Mouse (Mus musculus) intestine, embryonic 15.5 days (tissue): ENCODE data around the gene Uspl1. TPM values are rescaled to one million over a fixed set of nuclear protein-coding genes. Genes with fewer than 3 reads are reported as not detected.
"Not testable (repeated sequence)": the region's sequence is repeated elsewhere in the genome, so short reads cannot be mapped to it uniquely, and the experiment has no call there.

Experiments used
- ATAC-seq: fragments of 200-750 bp; cut with Nextera tagmentation; 2 replicates; pipeline ENCODE4 v1.8.0; 2017; ENCODE audit warnings: moderate TSS enrichment, moderate library complexity
- H3K27ac ChIP-seq: fragments of 300-500 bp; sonication (generic); 2 replicates; pipeline ENCODE4 v1.5.1; 2015; ENCODE audit warnings: mild to moderate bottlenecking, inconsistent platforms
- H3K27me3 ChIP-seq: fragments of 300-500 bp; sonication (generic); replicated peaks from 2 replicates; pipeline ENCODE4 v1.6.1; 2015; ENCODE audit warnings: inconsistent platforms
- H3K36me3 ChIP-seq: fragments of 300-500 bp; sonication (generic); 2 replicates; pipeline ENCODE4 v1.6.1; 2015; ENCODE audit warnings: inconsistent platforms
- H3K4me1 ChIP-seq: fragments of 300-500 bp; sonication (generic); replicated peaks from 2 replicates; pipeline ENCODE4 v1.6.1; 2015; ENCODE audit warnings: inconsistent platforms
- H3K4me2 ChIP-seq: fragments of 300-500 bp; sonication (generic); replicated peaks from 2 replicates; pipeline ENCODE4 v1.6.1; 2015; ENCODE audit warnings: mild to moderate bottlenecking, inconsistent platforms
- H3K4me3 ChIP-seq: fragments of 300-500 bp; sonication (generic); replicated peaks from 2 replicates; pipeline ENCODE4 v1.5.1; 2015; ENCODE audit warnings: inconsistent platforms
- H3K9ac ChIP-seq: fragments of 300-500 bp; sonication (generic); 2 replicates; pipeline ENCODE4 v1.6.1; 2015; ENCODE audit warnings: inconsistent platforms
- H3K9me3 ChIP-seq: fragments of 300-500 bp; sonication (generic); 2 replicates; pipeline ENCODE4 v1.6.1; 2016; ENCODE audit warnings: inconsistent platforms
- WGBS: fragments of 180-500 bp; shearing (Covaris S2); methylation state at CpG from one replicate; pipeline ENCODE4 v1.1.7; 2015; 5-methylcytosine and 5-hydroxymethylcytosine counted together
- polyA plus RNA-seq: library from polyadenylated mRNA; unstranded; fragments of >200 nt; fragmentation: Nextera tagmentation; extraction: Ambion mirVana; gene quantifications from 2 replicates; pipeline ENCODE4 v1.2.1, GENCODE M21; 2015

Uspl1 gene
- 33.7 and 37.1 TPM in 2 replicates for polyA plus RNA-seq

GRCm38 (mm10) chr5:149184104-149184843 lies at the start of gene Uspl1, which contains the start of gene Hmgb1:
TSS of gene Uspl1 (plus strand) at chr5:149184350.
TSS of gene Hmgb1 (minus strand) at chr5:149184489.
- H3K27me3 ChIP-seq: no peaks in the 10 kb centered on the region
- H3K4me2 ChIP-seq: peak within 1 kb of the TSS; percentile 69
- H3K27ac ChIP-seq: peak within 1 kb of the TSS; percentile 95
- H3K36me3 ChIP-seq: peaks cover 4% of the 10 kb centered on the region
- H3K9me3 ChIP-seq: no peaks in the 10 kb centered on the region
- H3K9ac ChIP-seq: peak within 1 kb of the TSS; percentile 80
- H3K4me1 ChIP-seq: peaks cover 3% of the 10 kb centered on the region; the same call in 1 of the 2 replicates
- peak; percentile 98 for ATAC-seq
- under 1% methylated on average over 59 of the region's 59 CpGs for WGBS
- H3K4me3 ChIP-seq: peak within 1 kb of the TSS; percentile 71

DNA sequence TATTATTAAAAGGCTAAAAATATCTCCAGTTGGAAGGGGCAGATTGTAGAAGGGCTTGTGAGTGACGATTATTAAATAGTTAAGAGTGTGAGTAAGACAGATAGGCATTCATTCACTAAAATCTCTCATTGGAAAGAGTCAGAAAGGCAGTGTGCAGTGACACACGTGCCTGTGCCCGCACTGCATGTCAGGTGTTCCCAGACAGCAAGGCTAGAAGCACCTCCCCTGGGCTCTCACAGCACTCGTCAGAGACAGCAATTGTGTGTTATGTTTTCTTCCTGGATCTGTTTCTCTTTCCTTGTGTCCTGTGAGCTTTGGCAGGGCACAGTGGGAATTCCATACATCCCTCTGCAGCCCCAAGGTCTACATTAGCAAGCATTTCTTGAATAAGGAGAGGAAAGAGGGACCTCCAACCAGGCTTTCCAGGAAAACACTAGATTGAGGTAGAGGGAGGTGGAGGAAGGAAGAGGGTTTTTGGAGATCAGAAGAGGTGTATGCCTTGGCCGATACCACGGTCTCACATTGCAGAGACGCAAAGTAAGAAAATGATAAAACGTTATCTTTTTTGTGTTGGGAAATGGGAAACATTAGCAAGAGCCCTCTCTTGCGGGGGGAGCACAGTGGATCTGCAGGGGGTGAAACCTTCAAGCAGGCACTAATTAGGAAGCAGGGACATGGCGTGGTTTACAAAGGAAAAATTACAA lies 49.2 kb upstream of the Uspl1 start:
- Histone ChIP-seq H3K4me2 (no peak overlapping the region), H3K9me3 (no peaks in the 10 kb centered on the region), H3K36me3 (no peaks in the 10 kb centered on the region), H3K9ac (no peak overlapping the region), H3K27ac (no peak overlapping the region), H3K4me1 (0 out of 2 replicates have a peak, but pooled peaks cover 2% of the 10 kb centered on the region), H3K4me3 (no peak overlapping the region), H3K27me3 (no peaks in the 10 kb centered on the region)
- no peak for ATAC-seq
- WGBS: 75% methylated on average over 10 of the region's 10 CpGs

DNA sequence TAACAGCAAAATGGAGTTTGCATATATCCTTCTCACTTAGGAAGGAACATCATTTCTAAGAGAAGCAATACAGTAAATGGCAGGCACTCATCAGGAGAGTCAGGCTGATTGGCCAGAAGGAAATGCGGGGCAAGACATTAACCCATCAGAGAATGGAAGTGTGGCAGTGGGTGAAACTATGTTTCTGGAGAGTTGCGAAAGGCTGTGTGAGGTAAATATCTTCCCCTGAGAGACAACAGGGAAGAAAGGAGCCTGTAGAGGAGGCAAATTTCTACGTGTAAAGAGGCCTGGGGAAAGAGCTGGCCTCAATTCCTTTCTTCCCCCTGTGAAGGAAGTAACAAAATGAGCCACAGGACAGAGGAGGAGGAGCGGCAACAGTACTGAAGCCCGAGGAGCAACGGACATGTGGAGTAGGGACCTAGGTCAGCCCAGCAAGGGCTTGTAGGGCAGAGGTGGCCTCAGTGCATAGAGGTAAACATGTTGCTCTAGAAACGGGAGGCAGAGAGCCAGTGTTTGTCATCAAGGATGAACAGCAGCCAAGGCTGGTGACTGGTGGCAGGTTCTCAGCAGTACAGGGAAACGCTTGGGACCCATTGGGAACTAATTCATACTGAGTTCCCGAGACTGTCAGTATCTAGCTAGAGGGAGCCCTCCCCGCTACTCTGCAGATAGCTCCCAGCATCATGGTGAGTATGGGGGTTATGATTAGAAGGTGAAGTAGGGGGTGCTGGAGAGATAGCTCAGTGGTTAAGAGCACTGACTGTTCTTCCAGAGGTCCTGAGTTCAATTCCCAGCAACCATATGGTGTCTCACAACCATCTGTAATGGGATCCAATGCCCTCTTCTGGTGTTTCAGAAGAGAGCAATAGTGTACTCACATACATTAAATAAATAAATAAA lies 48.4 kb upstream of the Uspl1 start:
- no peaks in the 10 kb centered on the region for H3K36me3 ChIP-seq
- no peak overlapping the region for H3K4me2 ChIP-seq
- 0 out of 2 replicates have a peak, but pooled peaks cover 2% of the 10 kb centered on the region for H3K4me1 ChIP-seq
- no peak for ATAC-seq
- 79% methylated on average over 10 of the region's 10 CpGs for WGBS
- no peak overlapping the region for H3K4me3 ChIP-seq
- H3K9me3 ChIP-seq: no peaks in the 10 kb centered on the region
- H3K9ac ChIP-seq: no peak overlapping the region
- H3K27me3 ChIP-seq: no peaks in the 10 kb centered on the region
- H3K27ac ChIP-seq: no peak overlapping the region

- Histone ChIP-seq H3K4me2 (no peak overlapping the region), H3K9ac (no peak overlapping the region), H3K36me3 (no peaks in the 10 kb centered on the region), H3K27ac (no peak overlapping the region), H3K9me3 (no peaks in the 10 kb centered on the region), H3K27me3 (no peaks in the 10 kb centered on the region), H3K4me1 (0 out of 2 replicates have a peak, but pooled peaks cover 2% of the 10 kb centered on the region), H3K4me3 (no peak overlapping the region)
- 73% methylated on average over 4 of the region's 4 CpGs for WGBS
- 0 out of 2 replicates have a peak, but pooled peaks have one; percentile 34 for ATAC-seq
Observed at GRCm38 (mm10) chr5:149136933-149137365, 47.2 kb upstream of the Uspl1 start.

- H3K36me3 ChIP-seq: no peaks in the 10 kb centered on the region
- H3K9ac ChIP-seq: no peak overlapping the region
- H3K9me3 ChIP-seq: no peaks in the 10 kb centered on the region
Observed at GRCm38 (mm10) chr5:149137447-149137846, 46.7 kb upstream of the Uspl1 start.

GRCm38 (mm10) chr5:149138087-149138486 lies 46.1 kb upstream of the Uspl1 start:
- not testable (repeated sequence) for H3K4me1 ChIP-seq, ATAC-seq, H3K36me3 ChIP-seq, H3K9ac ChIP-seq, H3K4me2 ChIP-seq, H3K27ac ChIP-seq, H3K4me3 ChIP-seq, H3K9me3 ChIP-seq, H3K27me3 ChIP-seq
- WGBS: 90% methylated on average over 6 of the region's 6 CpGs

More at GRCm38 (mm10) chr5:149137447-149137846, 46.7 kb upstream of the Uspl1 start:
- Histone ChIP-seq H3K27ac (no peak overlapping the region), H3K4me1 (0 out of 2 replicates have a peak, but pooled peaks cover 2% of the 10 kb centered on the region), H3K27me3 (no peaks in the 10 kb centered on the region), H3K4me2 (no peak overlapping the region), H3K4me3 (no peak overlapping the region)
- ATAC-seq: no peak
- WGBS: 35% methylated on average over 3 of the region's 3 CpGs

GRCm38 (mm10) chr5:149140336-149140735 lies 43.8 kb upstream of the Uspl1 start:
- no peak overlapping the region for H3K4me3 ChIP-seq
- WGBS: 64% methylated on average over 9 of the region's 9 CpGs
- H3K9ac ChIP-seq: no peak overlapping the region
- ATAC-seq: no peak
- H3K27me3 ChIP-seq: no peaks in the 10 kb centered on the region
- no peak overlapping the region for H3K27ac ChIP-seq
- no peak overlapping the region for H3K4me2 ChIP-seq
- H3K36me3 ChIP-seq: no peaks in the 10 kb centered on the region
- H3K9me3 ChIP-seq: no peaks in the 10 kb centered on the region
- H3K4me1 ChIP-seq: 0 out of 2 replicates have a peak, but pooled peaks cover 5% of the 10 kb centered on the region

DNA sequence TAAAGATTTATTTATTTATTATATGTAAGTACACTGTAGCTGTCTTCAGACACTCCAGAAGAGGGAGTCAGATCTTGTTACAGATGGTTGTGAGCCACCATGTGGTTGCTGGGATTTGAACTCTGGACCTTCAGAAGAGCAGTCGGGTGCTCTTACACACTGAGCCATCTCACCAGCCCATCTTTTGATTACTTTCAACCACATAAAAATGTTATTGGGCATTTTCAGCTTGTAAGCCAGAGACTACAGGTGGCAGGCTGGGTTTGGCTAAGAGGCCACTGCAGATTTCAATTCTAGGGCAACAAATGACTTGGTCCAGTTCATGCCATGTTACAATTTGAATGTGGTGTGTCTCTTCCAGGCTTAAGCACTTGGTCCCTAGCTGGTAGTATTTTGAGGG lies 43.0 kb upstream of the Uspl1 start:
- not testable (repeated sequence) for ATAC-seq, H3K27ac ChIP-seq, H3K36me3 ChIP-seq, H3K27me3 ChIP-seq, H3K9me3 ChIP-seq, H3K4me1 ChIP-seq, H3K9ac ChIP-seq, H3K4me2 ChIP-seq, H3K4me3 ChIP-seq
- 95% methylated on average over 1 of the region's 1 CpGs for WGBS

DNA sequence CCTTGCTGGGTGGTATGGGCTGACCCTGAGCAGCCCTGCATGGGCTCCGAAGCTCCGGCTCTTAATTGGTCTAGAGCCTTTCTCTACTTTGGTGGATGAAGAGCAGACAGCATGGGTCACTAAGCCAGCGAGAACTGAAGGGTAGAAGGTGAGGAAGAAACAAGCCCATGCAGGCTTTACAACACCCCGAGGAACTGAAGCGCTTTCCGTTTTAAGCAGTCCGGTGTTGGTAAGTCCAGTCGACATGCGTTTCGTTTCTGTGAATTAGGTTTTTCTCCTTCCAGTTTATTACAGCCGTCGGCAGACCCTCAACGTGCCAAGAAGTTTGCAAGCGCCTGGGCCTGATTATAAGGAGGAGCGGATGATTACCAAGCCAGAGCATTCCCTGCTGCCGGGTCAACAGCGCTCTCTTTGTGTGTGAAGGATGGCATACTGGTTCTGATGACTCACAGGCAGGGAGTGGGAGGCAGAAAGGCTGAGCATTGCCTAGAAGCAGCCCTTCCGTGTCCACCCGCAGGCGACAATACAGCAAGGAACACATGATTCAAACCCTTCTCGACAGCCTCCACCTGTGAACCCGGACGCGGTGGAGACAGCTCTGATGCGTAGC lies 40.3 kb upstream of the Uspl1 start:
- no peak overlapping the region for H3K27ac ChIP-seq
- no peaks in the 10 kb centered on the region for H3K9me3 ChIP-seq
- 57% methylated on average over 25 of the region's 25 CpGs for WGBS
- H3K4me1 ChIP-seq: 0 out of 2 replicates have a peak, but pooled peaks cover 3% of the 10 kb centered on the region
- no peak overlapping the region for H3K4me3 ChIP-seq
- 0 out of 2 replicates have a peak, but pooled peaks have one; percentile 45 for ATAC-seq
- H3K27me3 ChIP-seq: no peaks in the 10 kb centered on the region
- no peak overlapping the region; the same call in 1 of the 2 replicates for H3K4me2 ChIP-seq
- H3K36me3 ChIP-seq: no peaks in the 10 kb centered on the region
- no peak overlapping the region for H3K9ac ChIP-seq

DNA sequence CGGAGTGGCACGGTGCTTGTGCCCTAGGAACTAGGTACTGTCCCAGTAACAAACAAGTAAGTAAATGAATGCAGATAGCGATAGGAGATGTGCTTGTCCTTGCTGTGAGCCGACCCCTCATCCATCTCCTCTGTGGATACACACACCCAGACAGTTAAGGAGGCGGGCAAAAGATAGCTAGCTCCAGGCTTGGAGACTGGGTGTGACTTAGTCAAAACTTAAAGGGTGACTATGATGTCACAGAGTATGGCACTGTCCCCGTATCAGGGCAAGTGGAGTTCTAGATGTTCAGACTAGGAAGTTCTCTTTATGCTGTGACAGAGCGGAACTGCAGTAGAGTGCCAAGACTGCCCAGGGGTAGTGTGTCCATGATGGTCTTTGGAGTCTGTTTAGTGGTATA lies 37.5 kb upstream of the Uspl1 start:
- no peaks in the 10 kb centered on the region for H3K27me3 ChIP-seq
- no peak overlapping the region for H3K4me2 ChIP-seq
- 0 out of 2 replicates have a peak, but pooled peaks cover 3% of the 10 kb centered on the region for H3K4me1 ChIP-seq
- 79% methylated on average over 7 of the region's 7 CpGs for WGBS
- no peak overlapping the region for H3K4me3 ChIP-seq
- H3K27ac ChIP-seq: no peak overlapping the region
- no peak overlapping the region for H3K9ac ChIP-seq
- no peak for ATAC-seq
- H3K9me3 ChIP-seq: no peaks in the 10 kb centered on the region
- no peaks in the 10 kb centered on the region for H3K36me3 ChIP-seq

GRCm38 (mm10) chr5:149147386-149148000 lies 36.7 kb upstream of the Uspl1 start:
- Histone ChIP-seq H3K4me1 (0 out of 2 replicates have a peak, but pooled peaks cover 6% of the 10 kb centered on the region), H3K27me3 (no peaks in the 10 kb centered on the region), H3K27ac (no peak overlapping the region), H3K36me3 (no peaks in the 10 kb centered on the region), H3K9me3 (no peaks in the 10 kb centered on the region), H3K9ac (no peak overlapping the region), H3K4me2 (no peak overlapping the region), H3K4me3 (no peak overlapping the region)
- 72% methylated on average over 8 of the region's 8 CpGs for WGBS
- ATAC-seq: no peak
